Mouse (Mus musculus) mesoderm, embryonic 11.5 days (tissue): ENCODE data around the gene Rnf157.

Experiments used
- DNase-seq: peaks from one replicate; pipeline ENCODE4 v3.0.0-alpha.2; 2012; ENCODE audit warnings: low read depth, low spot score

Gene Rnf157

GRCm38 (mm10) chr11:116306126-116306982 lies 106.5 kb downstream of the Rnf157 start:
- DNase-seq = peak; percentile 95

GRCm38 (mm10) chr11:116305423-116305822 lies 107.4 kb downstream of the Rnf157 start:
- DNase-seq = no peak

- no peak for DNase-seq
Measured at GRCm38 (mm10) chr11:116298621-116299020, 114.2 kb downstream of the Rnf157 start.

GRCm38 (mm10) chr11:116298221-116298620 lies 114.6 kb downstream of the Rnf157 start:
- no peak for DNase-seq

GRCm38 (mm10) chr11:116297017-116297416 lies 115.8 kb downstream of the Rnf157 start:
- no peak for DNase-seq

GRCm38 (mm10) chr11:116296191-116296734 lies 116.6 kb downstream of the Rnf157 start:
- no peak for DNase-seq

- DNase-seq = peak; percentile 77
Measured at GRCm38 (mm10) chr11:116294319-116294718, 118.5 kb downstream of the Rnf157 start.

- no peak for DNase-seq
Measured at GRCm38 (mm10) chr11:116293538-116294137, 119.2 kb downstream of the Rnf157 start.

GRCm38 (mm10) chr11:116292401-116292800 lies 120.4 kb downstream of the Rnf157 start:
- no peak for DNase-seq

GRCm38 (mm10) chr11:116290556-116290955 lies 122.3 kb downstream of the Rnf157 start:
- DNase-seq = no peak

GRCm38 (mm10) chr11:116287351-116287750 lies 125.5 kb downstream of the Rnf157 start:
- DNase-seq = no peak
